Mouse (Mus musculus): ENCODE data around the gene Tbc1d10c.

DNA sequence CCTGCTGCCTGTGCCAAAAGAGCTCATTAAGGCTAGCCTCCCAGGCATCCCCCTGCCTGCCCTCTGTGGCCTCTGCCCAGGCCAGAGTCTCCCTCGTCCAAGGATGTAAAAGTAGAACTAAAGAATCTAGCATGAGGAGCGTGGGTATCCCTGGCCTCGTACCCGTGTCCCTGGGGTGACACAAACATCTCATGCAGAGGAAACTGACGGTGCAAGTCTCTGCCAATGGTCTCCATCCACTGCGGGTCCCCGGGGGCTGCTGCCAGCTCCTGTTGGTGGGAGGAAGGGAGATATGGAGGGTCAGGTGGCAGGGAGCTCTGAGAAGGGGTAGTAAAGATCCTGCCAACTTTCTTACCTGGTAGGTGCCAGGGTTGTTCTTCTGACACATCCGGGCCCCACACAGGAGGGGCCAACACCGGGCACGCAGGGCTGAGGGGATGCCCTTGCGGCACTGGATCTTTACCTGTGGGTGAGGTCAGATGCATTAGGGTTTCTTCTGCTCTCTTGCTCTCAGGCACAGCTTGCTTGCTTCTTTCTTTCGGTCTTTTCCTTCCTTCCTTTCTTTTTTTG, 1.9 kb downstream of the Tbc1d10c start:
- no peak for TF ChIP-seq POLR2A (IDR thresholded peaks at IDR 0.05; ENCODE audit: borderline replicate concordance, extremely low read depth, low read depth, low read length)
- TF ChIP-seq CTCF (IDR thresholded peaks at IDR 0.05; ENCODE audit: insufficient read depth, low read length): no peak

Data from lung, adult 2 months (tissue).